Mouse (Mus musculus) right cerebral cortex, postnatal 4 days (tissue): Measurements from ENCODE around the gene Celf2.
"Not testable (repeated sequence)": the region's sequence is repeated elsewhere in the genome, so short reads cannot be mapped to it uniquely, and the experiment has no call there.

Experiments
- DNase-seq: peaks from one replicate; pipeline ENCODE4 v3.0.0-alpha.2; 2022

The Celf2 gene

GRCm38 (mm10) chr2:6646325-6646724 lies 863.0 kb downstream of the Celf2 start:
- no peak for DNase-seq

GRCm38 (mm10) chr2:6642222-6642850 lies 867.0 kb downstream of the Celf2 start:
- DNase-seq: no peak

GRCm38 (mm10) chr2:6639370-6639769 lies 870.0 kb downstream of the Celf2 start:
- DNase-seq: no peak

GRCm38 (mm10) chr2:6637147-6637546 lies 872.2 kb downstream of the Celf2 start:
- no peak for DNase-seq

- DNase-seq: no peak
These were observed 874.5 kb downstream of the Celf2 start for GRCm38 (mm10) chr2:6634899-6635298.

- no peak for DNase-seq
These were observed 876.2 kb downstream of the Celf2 start for GRCm38 (mm10) chr2:6633115-6633514.

GRCm38 (mm10) chr2:6623802-6624201 lies 885.6 kb downstream of the Celf2 start:
- no peak for DNase-seq

GRCm38 (mm10) chr2:6622082-6622481 lies 887.3 kb downstream of the Celf2 start:
- no peak for DNase-seq

- DNase-seq: no peak
These were observed 890.5 kb downstream of the Celf2 start for GRCm38 (mm10) chr2:6618856-6619255.

- no peak for DNase-seq
These were observed 890.9 kb downstream of the Celf2 start for GRCm38 (mm10) chr2:6618450-6618849.

GRCm38 (mm10) chr2:6604347-6604746 lies 905.0 kb downstream of the Celf2 start:
- no peak for DNase-seq

- DNase-seq: no peak
These were observed 905.5 kb downstream of the Celf2 start for GRCm38 (mm10) chr2:6603880-6604279.

GRCm38 (mm10) chr2:6602163-6602562 lies 907.2 kb downstream of the Celf2 start:
- no peak for DNase-seq

GRCm38 (mm10) chr2:6598879-6599167 lies 910.5 kb downstream of the Celf2 start:
- no peak for DNase-seq

- DNase-seq: no peak
These were observed 911.1 kb downstream of the Celf2 start for GRCm38 (mm10) chr2:6598124-6598878.

GRCm38 (mm10) chr2:6594736-6595135 lies 914.6 kb downstream of the Celf2 start:
- no peak for DNase-seq

- DNase-seq: no peak
These were observed 915.2 kb downstream of the Celf2 start for GRCm38 (mm10) chr2:6594160-6594559.

GRCm38 (mm10) chr2:6593739-6594138 lies 915.6 kb downstream of the Celf2 start:
- DNase-seq: no peak

- no peak for DNase-seq
These were observed 923.2 kb downstream of the Celf2 start for GRCm38 (mm10) chr2:6586122-6586681.

GRCm38 (mm10) chr2:6585069-6585754 lies 924.2 kb downstream of the Celf2 start:
- DNase-seq: no peak

GRCm38 (mm10) chr2:6582711-6583110 lies 926.7 kb downstream of the Celf2 start:
- no peak for DNase-seq

- DNase-seq: no peak
These were observed 929.3 kb downstream of the Celf2 start for GRCm38 (mm10) chr2:6580066-6580465.

GRCm38 (mm10) chr2:6575316-6575715 lies 934.0 kb downstream of the Celf2 start:
- not testable (repeated sequence) for DNase-seq

GRCm38 (mm10) chr2:6573640-6574039 lies 935.7 kb downstream of the Celf2 start:
- DNase-seq: no peak
